Mouse (Mus musculus): ENCODE measurements around the gene Syt16.

Syt16 gene

DNA sequence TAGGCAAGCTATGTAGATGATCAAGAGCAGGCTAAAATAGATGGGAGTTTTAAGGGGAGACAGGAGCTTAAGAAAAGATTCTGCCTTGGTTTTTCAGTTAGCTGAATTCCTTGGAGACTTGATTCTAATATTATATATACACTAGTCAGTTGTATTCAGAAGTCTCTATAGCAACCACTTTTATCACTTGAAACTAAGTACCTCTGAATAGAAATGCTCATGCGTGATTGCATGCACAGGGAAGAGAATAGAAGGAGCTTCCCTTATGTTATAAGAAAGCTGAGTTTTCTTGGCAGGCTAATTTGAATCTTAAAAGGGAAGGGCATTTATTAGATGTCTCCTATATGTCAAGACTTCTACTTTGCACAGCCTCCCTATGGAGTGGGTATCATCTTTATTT lies 235.4 kb downstream of the Syt16 start:
- DNase-seq: no peak

DNA sequence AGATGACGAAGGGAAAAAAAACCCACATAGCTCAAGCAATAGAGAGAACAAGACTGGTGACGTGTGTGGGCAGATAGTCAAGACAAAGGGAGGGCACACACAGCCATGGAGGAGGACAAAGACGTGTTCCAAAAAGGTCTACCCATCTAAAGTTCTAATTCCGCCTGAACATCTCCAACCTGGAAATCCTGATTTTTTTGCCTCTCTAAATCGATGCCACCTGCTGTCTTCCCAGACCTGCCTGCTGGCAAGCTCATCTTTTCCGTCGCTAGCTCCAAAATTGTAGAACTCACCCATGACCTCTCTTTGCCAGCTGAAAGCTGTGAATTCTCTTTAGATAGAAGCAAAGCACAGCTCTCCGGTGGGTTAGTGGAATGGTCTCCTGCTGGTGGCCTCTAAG lies 238.7 kb downstream of the Syt16 start:
- peak; percentile 45 to 54 for DNase-seq

DNA sequence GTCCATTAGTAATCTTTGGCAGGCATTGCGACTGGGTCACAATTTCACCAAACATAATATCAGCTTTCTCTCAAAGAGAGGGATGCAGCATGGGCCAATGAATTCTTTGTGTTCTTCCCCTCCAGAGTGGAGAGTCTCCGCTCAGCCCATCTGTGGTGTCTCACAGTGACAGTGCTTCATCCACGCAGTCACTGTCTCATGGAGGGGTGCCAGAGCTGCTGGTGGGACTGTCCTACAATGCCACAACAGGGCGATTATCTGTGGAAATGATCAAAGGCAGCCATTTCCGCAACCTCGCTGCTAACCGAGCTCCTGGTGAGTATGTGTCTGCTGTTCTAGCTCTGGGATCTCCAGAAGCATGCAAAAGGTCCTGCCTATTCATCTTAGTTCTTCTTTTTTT lies 240.6 kb downstream of the Syt16 start:
- peak; percentile 47 to 70 for DNase-seq

DNA sequence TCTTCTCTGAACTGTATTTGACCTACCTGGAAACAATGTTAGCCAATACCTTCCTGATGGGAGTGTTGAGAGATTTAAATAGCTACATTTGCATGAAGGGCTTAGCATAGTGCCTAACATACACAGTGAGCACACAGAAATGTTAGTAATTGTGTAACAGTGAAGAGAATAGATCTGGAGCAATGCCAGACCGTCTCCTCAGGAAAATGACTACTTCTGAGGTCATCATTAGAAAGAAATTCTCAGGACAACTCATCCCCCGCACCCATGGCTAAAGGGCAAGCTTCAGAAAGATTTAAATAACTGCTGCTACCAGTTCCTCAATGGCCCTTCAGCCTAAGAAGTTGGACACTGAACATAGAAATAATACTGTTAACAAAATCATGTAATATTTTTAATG lies 241.3 kb downstream of the Syt16 start:
- no peak for DNase-seq

DNA sequence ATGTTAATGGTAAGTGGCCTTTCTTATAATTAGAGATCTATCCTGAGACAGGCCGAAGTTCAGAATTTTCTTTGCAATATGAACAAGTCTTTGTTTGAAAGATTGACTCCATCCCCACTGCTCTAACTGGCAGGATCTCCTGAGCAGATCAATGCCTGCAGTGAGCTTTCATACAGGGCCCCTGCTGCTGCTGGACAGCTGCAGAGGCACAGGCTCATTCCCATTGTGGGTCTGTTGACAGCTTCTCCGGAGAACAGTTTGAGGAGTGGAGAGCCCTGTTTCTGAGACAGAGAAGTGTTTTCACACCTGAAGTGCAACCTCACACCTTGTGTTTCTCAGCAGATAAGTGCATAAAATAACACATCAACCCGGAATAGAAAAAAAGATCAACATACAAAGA lies 267.4 kb downstream of the Syt16 start:
- DNase-seq: no peak

DNA sequence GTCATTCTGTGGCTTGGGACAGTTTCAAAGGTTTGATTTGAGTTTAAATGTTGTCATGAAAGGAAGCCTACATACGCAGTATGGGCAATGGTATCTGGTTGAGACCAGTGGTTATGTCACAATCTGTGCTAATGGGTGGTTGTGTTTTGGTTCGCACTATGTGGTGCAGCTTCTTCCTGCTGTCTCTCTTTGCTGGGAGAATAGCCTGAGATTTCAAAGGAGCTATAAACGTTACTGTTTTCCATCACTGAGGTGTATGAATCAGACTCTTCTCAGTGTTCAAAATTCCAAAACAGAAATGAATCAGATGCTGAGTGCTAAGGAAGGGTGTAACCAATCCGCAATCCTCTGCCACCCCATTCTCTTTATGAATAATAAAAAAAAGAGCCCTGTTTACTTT lies 269.6 kb downstream of the Syt16 start:
- no peak for DNase-seq

DNA sequence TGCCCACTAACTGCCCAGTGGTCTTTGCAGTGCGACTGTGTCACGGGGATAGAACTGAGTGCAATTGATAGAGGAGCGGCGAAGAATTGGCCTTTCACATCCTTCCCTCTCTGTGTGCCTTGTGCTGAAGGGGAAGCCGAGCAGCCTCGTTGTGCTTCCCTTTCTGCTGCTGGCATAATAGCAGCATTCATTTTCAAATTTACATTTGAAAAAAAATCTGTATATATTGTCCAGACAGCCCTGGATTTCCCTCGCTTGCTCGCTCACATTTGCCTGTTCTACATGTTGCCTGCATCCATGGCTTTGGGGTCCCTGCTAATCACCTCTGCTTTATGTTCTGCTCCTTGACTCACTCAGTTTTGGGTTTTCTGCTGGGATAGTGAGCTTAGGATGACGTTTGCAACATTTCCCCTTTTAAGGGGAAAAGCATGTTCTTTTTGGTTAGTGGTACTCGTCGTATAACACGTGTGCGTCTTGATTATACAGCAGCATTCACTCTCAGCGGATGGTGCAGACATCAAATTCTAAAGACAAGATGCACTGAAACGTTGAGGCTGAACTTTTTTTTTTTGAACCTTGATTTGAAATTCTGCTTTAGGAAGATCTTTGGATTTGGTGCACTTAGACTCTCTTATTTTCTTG lies 271.3 kb downstream of the Syt16 start:
- no peak for DNase-seq

DNA sequence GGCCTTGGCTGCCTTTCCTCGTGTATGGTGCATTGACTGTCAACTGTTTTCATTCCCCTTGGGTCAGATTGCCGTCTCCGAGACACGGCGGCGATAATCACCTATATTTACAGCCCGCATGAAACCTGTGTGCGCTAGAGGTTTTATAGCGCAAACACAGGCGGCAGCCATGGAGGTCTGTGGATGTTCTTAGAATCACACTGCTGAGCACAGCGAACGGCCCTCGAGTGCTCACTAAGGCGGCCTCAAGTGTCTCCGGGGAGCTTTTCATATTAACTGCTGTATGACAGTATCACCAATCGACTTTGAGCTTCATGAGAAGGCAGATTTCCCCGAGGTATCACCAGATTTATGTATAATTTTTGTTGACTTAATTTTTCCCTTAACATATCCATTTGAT lies 275.1 kb downstream of the Syt16 start:
- DNase-seq: no peak

DNA sequence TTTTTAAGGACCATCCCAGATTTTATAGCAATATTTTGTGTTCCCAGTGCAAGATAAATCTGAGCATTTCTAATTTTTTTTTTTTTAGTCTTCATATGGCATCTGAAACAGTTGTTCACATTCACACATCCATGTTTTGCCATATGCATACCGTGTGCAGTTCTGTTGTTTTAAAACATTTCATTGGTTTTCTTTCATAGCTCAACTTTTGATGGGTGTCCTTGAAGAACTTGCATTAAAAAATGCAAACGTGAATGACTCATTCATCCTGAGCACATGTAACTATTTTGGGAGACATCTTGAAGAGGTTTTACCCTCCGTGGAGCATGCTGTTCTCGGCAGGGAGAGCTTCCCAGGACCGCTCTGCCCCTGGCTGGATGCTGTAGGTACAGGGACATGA lies 279.8 kb downstream of the Syt16 start:
- DNase-seq: no peak

DNA sequence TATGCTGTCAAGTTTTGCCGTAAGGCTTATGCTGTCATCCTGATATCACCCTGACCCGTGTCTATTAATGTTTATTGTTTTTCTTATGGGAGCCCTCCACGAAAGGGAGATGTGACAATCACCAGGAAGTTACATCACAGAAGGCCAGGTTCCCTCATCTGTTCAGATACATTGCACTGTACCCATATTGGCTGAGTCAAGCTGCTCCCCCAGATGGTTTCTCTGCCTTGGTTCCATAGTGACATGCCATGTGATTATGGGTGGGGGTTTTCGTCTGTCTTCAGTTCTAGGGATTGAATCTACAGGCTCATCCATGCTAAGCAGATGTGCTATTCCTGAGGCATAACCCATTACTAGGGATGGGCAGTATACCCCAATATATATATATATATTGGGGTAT lies 283.9 kb downstream of the Syt16 start:
- DNase-seq: no peak

DNA sequence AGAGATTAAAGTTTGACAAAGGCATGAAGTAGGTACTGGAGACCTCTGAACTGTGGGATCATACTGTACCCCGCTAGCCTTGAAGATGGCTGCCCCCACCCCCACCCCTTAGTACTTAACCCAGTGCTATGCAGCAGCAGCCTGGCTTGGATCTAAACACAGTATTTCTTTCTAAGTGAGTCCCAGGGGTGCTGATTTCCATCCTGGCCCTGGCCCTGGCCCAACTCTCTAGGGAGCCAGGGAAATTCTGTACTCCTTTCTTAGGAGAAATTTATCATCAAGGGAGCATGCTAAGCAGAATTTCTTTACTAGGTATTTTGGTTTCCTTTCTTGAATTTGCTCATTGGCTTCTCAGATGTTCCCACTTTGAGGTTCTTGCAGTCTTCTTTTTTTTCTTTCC lies 285.4 kb downstream of the Syt16 start:
- no peak for DNase-seq

DNA sequence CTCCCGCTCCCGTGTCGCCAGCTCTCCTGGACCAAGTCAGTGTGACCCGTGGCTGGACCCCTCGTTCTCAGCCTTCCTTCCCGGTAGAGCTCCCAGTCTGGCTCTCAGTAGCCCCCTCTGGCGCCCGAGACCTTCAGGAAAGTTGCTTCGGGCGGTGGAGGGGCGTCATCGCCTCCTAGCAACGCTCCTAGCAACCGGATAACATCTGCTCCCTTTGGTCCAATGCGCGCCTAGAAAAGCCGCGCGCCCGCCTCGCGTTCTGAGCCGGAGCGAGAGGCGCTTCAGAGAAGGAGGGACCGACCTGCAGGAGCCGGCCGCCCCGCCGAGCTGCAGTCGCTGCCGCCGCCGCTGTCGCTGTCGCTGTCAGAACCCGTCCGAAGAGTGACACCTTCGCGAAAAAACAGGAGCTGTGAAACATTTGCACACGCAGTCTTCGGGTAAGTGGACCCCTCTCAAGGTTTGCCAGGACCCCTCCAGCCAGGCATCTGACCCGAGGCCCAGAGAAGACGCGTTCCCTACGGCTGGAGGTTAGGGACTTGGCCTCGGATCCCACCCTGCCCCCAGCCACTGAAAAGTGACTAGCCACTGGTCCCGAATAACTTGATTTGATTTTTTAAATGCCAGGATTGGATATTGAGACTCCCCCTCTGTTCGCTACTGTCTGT lies 286.7 kb downstream of the Syt16 start:
- DNase-seq: peak; percentile 78 to 84

DNA sequence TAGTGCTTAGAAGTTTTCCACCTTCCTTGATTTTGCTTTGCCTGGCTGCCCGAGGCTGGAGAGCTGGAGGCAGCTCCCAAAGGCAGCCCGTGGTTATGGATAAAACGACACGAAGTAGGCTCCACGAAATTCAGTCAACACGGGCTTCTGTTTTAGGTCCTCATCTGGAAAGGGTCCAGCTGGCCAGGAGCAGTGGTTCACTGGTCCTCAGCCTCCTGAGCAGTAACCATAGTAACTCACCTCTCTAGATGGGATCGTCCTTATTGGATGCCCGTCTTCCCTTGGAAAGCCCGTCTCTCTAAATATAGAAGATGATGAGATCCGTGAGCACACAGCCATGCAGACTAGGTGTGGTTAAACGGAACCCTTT lies 287.2 kb downstream of the Syt16 start:
- DNase-seq: peak; percentile 73 to 77

DNA sequence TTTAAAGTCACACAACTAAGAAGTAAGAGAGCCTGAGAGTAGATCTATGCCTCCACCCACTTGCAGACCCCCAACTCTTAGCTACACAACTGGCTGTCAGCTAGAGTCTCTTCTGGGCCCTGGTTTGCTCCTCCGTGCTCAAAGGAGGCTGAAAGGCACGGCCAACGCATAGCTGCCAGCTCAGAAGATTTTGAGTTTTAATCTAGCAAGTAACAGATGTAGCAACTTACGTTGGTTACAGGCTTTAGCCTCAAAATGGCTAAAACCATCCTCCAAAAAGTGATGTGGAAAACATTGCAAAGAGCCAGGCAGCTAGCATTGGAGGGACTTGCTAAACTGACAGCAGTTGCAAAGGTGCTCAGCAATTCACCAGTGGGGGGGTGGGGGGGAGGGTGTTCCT lies 293.5 kb downstream of the Syt16 start:
- no peak for DNase-seq

DNA sequence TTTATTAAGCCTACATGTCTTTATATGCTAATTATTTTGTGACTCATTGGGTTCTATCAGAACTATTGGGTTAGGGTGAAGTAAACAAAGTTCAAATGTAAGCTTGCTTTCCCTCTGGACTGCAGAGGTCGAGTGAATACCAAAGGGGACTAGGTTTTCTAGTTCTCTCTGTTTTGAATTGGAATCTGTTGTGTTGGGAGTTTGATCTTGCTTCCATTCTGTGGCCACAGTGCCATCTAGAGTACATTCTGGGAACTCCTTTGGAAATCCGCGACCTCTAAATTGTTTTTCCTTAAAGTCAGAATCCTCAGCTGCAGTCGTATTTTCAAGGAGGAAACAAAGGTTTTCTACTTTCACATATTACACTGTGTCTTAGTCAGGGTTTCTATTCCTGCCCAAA lies 296.2 kb downstream of the Syt16 start:
- DNase-seq: peak; percentile 55 to 70

DNA sequence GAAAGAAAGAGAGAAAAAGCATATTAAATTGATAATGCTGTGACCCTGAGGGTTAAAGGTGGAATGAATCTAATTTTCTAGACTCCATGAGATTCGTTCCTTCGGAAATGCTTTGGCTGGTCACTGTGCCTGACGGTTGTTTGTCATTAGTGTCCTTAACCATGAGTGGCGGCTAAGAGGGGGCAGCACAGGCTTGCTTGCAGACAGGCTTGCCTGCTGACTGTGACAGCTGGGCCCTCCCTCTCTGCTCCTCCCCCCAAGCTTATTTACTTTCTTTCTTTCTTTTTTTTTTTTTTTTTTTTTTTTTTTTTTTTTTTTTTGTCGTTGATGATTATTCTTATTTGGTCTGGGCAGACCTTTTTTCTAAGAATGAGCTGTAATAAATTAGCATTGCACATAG lies 298.9 kb downstream of the Syt16 start:
- DNase-seq: no peak

DNA sequence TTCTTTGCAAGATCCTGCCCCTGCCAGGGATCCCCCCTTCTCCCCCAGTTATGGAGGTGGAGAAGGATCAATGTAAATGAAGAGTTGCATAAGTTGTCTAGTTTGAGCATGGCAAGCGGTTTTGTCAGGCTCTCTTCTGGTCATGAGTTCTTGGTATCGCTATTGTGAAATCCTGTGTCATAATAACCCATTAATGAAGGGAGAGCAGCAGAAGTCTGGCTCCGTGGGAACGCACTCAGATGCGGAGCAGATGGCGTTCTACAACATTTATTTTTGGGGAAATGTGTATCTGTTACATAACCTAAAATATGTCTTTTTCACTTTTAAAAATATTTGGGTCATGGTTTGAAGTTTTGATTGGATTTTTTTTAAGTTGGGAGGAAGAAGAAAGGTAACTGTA lies 304.1 kb downstream of the Syt16 start:
- no peak for DNase-seq

DNA sequence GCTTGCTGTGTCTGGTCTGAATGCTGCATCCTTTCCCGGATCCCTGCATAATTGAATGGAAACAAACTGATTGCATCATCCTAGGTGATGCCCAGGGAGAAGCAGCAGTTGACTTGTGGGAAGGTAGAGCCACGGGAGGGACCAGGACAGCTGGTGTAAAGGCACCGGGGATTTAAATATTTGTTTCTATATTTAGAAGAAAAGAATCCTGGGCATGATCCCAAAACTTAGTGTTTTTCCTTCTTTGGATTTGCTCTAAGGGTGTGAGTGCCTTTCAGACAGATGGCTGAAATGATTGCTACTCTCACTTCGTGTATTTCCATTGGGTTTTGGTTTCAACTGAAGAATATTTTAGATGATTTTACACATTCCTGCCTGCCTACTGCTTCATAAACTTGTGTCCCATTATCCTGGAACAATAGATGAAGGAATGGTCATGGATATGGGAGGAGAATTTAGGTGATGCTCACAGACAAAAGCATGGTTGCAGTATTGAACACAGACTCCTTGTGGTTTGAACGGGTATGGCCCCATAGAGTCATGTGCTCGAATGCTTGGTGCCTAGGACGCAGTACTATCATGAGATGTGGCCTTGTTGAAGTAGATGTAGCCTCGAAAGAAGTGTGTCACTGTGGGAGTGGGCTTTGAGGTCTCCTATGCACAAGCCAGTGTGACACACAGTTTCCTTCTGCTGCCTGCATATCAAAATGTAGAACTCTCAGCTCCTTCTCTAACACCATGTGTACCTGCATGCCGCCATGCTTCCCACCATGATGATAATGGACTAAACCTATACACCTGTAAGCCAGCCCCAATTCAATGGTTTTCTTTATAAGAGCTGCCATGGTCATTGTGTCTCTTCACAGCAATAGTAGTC lies 306.2 kb downstream of the Syt16 start:
- peak in 1 of 2 experiments; percentile 27 for DNase-seq

DNA sequence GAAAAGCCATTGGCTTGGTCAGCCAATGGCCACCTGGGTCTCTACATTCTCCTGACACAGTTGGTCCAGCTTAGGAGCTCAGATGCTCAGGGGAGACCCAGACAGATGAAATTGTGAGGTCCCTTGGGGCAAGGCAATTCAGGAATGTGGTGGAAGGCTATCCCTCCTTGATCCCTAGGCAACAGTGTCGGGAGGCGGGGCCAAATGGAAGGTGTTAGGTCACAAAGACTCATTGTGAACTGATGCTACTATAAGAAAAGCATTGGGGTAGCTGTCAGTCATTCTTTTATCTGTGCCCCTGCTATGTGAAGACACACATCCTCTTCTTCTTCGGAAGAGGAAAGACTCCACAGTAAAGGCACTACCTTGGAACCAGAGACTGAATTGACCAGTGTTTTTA lies 315.1 kb downstream of the Syt16 start:
- no peak for DNase-seq

DNA sequence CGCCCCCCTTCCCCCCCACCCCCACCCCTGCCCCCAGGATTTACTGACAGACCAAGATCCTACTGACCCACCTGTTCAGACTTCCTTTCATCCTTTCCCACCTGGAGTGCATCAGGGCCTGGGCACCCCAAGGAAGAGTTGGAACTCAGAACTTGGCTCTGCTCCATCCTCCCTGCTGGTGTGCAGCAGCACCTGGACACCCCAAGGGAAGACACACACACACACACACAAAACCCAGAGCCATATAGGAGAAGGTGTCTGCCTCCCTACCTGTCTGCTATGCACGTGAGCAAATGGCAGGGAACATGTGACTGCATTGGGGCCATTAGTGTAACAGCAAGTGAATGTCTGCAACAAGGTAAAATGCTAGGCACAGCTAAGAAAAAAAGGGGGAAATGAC lies 317.8 kb downstream of the Syt16 start:
- DNase-seq: peak in 1 of 2 experiments; percentile 21

DNA sequence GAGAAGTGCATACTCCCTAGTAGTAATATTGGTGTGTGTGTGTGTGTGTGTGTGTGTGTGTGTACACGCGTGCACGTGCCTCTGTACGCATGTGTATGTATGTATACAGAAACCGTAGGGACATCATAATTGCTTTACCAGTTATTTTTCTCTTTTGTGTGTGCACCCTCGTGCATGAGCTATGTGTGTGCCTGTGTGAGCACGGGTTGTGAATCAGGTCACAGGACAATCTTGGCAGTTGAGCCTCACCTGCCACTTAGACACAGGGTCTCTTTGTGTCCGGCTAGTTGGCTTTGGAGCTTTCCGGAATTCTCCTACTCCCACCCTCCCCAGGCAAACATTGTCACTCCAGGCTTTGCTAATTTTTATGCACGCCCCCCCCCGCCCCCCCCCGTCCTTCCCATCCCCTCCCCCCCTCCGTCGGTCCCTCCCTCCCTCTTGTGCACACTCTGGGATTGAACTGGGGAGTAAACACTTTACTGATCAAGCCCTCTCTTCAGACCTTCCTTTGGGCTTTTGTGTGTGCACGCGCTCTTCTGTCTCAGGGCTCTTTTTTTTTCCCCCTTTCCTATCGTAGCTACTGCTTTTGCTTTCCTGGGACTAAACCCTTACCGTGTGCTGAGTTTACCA lies 319.0 kb downstream of the Syt16 start, which contains the start of gene Gm11042:
Gene Gm11042, minus strand, starts transcription at position 51 of the 630 bp plus-strand sequence.
- peak; percentile 43 for DNase-seq

DNA sequence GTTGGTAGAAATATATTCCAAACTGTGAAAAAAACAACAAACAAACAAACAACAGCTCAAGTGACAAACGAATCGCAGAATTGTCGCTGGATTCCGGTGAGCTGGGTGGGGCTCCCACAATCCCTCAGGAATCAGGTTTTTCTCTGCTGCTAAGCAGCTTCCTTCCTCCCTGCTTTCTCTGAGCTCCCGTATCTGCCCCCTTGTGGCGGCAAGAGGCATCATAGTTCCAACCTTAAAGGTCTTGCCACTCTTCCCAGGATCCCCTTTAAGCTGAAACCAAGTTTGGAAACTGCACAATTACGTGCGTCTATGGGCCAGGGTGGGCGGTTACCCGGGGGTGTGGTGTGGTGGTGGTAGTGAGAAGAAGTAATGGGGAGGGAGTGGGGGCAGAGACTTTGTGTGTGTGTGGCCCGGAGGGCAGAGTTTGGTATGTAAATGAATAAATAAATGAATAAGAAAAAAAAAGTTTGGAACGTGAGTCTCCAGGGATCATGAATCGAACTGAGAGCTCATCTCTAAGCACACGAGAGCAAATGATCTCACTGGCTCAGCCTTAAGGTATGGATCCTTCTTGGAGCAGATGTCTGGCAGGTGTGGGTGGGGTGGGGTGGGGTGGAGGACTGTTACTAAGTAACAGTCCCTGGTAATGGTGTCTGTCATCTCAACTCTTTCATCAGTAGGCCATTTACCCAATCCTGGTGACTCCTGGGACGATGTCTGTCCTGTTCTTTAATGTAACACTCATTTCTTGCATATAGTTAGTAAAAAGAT lies 319.7 kb downstream of the Syt16 start:
- peak; percentile 82 to 90 for DNase-seq

DNA sequence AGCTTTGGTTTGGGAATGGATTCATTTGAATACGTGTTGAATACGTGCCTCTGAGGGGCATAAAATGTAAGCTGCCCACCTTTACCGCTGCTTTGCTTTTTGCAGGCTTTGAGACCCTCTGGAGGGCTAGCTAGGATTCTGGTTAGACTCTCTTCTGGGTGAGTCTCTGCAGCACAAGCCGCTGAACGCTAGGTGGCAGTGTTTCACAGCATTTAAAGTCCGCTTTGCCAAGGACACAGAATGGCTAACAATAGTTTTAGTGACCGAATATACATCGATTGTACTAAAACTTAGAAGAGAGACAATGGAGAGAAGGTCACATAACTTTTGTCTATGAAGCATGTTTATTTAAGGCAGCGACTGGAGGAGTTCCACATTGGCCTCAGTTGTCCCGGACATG lies 322.9 kb downstream of the Syt16 start:
- DNase-seq: peak; percentile 69 to 82

Data from cerebellum, postnatal 25 days (tissue).